Mouse (Mus musculus): ENCODE data around the gene Rtp2.

- no peak for TF ChIP-seq POLR2A (IDR thresholded peaks at IDR 0.05; ENCODE audit: low read depth, low read length)
- TF ChIP-seq CTCF (IDR thresholded peaks at IDR 0.05; ENCODE audit: borderline replicate concordance, insufficient read depth, low read length), result no peak
Observed at GRCm38 (mm10) chr16:23919418-23919817, 12.8 kb downstream of the Rtp2 start.

Data from embryonic fibroblast, embryonic 13.5 days (primary cell).